Mouse (Mus musculus): ENCODE results near the gene Fuom. TPM values are rescaled to one million over a fixed set of nuclear protein-coding genes. Genes with fewer than 3 reads are reported as not detected.

Fuom gene
- total RNA-seq (2014; rRNA removed) (26.0 and 47.0 TPM in 2 replicates), polyA plus RNA-seq (2015; fragmentation: Nextera tagmentation; extraction: Ambion mirVana) (46.1 and 47.6 TPM in 2 replicates)

GRCm38 (mm10) chr7:140101993-140102860 lies at the start of gene Fuom:
Fuom (minus strand) TSS chr7:140102441.
- peak; percentile 84 for DNase-seq (ENCODE audit: low spot score)
- Histone ChIP-seq H3K4me3 (ENCODE audit: low read depth, low read length) (peak within 1 kb of the TSS; percentile 35), H3K9me3 (ENCODE audit: low read length) (no peaks in the 10 kb centered on the region), H3K36me3 (ENCODE audit: insufficient read depth, low read length) (peaks cover 15% of the 10 kb centered on the region), H3K27ac (ENCODE audit: low read depth, low read length) (peak within 1 kb of the TSS; percentile 48; the same call in 1 of the 2 replicates), H3K27me3 (ENCODE audit: insufficient read depth, low read length) (no peaks in the 10 kb centered on the region), H3K4me2 (ENCODE audit: low read depth, low read length, poor library complexity, severe bottlenecking) (peak within 1 kb of the TSS; percentile 64), H3K9ac (replicated peaks; ENCODE audit: low read length, poor library complexity, severe bottlenecking) (peak within 1 kb of the TSS; percentile 48), H3K4me1 (ENCODE audit: insufficient read depth, low read length) (no peaks in the 10 kb centered on the region)
- no peak for TF ChIP-seq CTCF (IDR thresholded peaks at IDR 0.05)
- 1% methylated on average over 30 of the region's 30 CpGs for WGBS
- peak; percentile 80 for ATAC-seq (ENCODE audit: low FRiP score)

GRCm38 (mm10) chr7:140144550-140144949 lies 42.3 kb upstream of the Fuom start:
- no peak overlapping the region for H3K4me3 ChIP-seq (ENCODE audit: low read depth, low read length)
- H3K36me3 ChIP-seq (ENCODE audit: insufficient read depth, low read length): 0 out of 2 replicates have a peak, but pooled peaks cover 2% of the 10 kb centered on the region
- WGBS: 82% methylated on average over 4 of the region's 4 CpGs
- ATAC-seq (ENCODE audit: low FRiP score): no peak
- TF ChIP-seq CTCF (IDR thresholded peaks at IDR 0.05): no peak
- no peak for DNase-seq (ENCODE audit: low spot score)
- H3K9me3 ChIP-seq (ENCODE audit: low read length): no peaks in the 10 kb centered on the region
- no peak overlapping the region for H3K27ac ChIP-seq (ENCODE audit: low read depth, low read length)
- H3K27me3 ChIP-seq (ENCODE audit: insufficient read depth, low read length): no peaks in the 10 kb centered on the region
- no peaks in the 10 kb centered on the region for H3K4me1 ChIP-seq (ENCODE audit: insufficient read depth, low read length)
- H3K9ac ChIP-seq (replicated peaks; ENCODE audit: low read length, poor library complexity, severe bottlenecking): no peak overlapping the region
- no peak overlapping the region for H3K4me2 ChIP-seq (ENCODE audit: low read depth, low read length, poor library complexity, severe bottlenecking)

- H3K27me3 ChIP-seq (ENCODE audit: insufficient read depth, low read length): no peaks in the 10 kb centered on the region
- peak; percentile 71 for TF ChIP-seq CTCF (IDR thresholded peaks at IDR 0.05)
- H3K27ac ChIP-seq (ENCODE audit: low read depth, low read length): no peak overlapping the region
- no peak overlapping the region for H3K9ac ChIP-seq (replicated peaks; ENCODE audit: low read length, poor library complexity, severe bottlenecking)
- 6% methylated on average over 14 of the region's 14 CpGs for WGBS
- H3K4me1 ChIP-seq (ENCODE audit: insufficient read depth, low read length): peaks cover 4% of the 10 kb centered on the region
- H3K9me3 ChIP-seq (ENCODE audit: low read length): no peaks in the 10 kb centered on the region
- no peak overlapping the region for H3K4me3 ChIP-seq (ENCODE audit: low read depth, low read length)
- H3K36me3 ChIP-seq (ENCODE audit: insufficient read depth, low read length): no peaks in the 10 kb centered on the region
- no peak overlapping the region for H3K4me2 ChIP-seq (ENCODE audit: low read depth, low read length, poor library complexity, severe bottlenecking)
- DNase-seq (ENCODE audit: low spot score) (peak; percentile 65), ATAC-seq (ENCODE audit: low FRiP score) (no peak)
These were observed 39.1 kb upstream of the Fuom start for GRCm38 (mm10) chr7:140141350-140141749.

DNA sequence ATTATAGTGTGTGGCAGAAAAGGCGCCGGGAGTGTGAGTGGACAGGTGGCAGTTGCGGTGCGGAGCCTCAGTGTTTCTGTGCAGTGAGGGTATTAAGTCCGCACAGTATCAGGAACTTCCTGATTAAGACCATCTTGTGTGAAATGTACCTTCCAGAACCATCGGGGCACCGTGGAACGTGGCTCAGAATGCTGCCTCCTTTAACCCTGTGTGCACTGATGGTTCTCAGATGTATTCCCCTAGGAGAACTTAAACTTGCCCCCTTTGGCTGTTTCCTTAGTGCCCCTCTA lies 35.7 kb upstream of the Fuom start:
- Histone ChIP-seq H3K4me2 (ENCODE audit: low read depth, low read length, poor library complexity, severe bottlenecking) (peak overlapping the region; percentile 88), H3K4me3 (ENCODE audit: low read depth, low read length) (peak overlapping the region; percentile 63), H3K4me1 (ENCODE audit: insufficient read depth, low read length) (peaks cover 4% of the 10 kb centered on the region), H3K9me3 (ENCODE audit: low read length) (no peaks in the 10 kb centered on the region), H3K27ac (ENCODE audit: low read depth, low read length) (peak overlapping the region; percentile 89), H3K36me3 (ENCODE audit: insufficient read depth, low read length) (no peaks in the 10 kb centered on the region), H3K27me3 (ENCODE audit: insufficient read depth, low read length) (no peaks in the 10 kb centered on the region), H3K9ac (replicated peaks; ENCODE audit: low read length, poor library complexity, severe bottlenecking) (peak overlapping the region; percentile 76)
- WGBS: under 1% methylated on average over 8 of the region's 8 CpGs
- DNase-seq (ENCODE audit: low spot score) (no peak), ATAC-seq (ENCODE audit: low FRiP score) (no peak; the same call in 1 of the 2 replicates)
- TF ChIP-seq CTCF (IDR thresholded peaks at IDR 0.05): no peak

GRCm38 (mm10) chr7:140137135-140138020 lies 35.1 kb upstream of the Fuom start, which contains the start of gene Mtg1:
Mtg1 (plus strand) TSS chr7:140137564.
- H3K4me3 ChIP-seq (ENCODE audit: low read depth, low read length): peak within 1 kb of the TSS; percentile 63
- WGBS: 2% methylated on average over 39 of the region's 39 CpGs
- H3K4me2 ChIP-seq (ENCODE audit: low read depth, low read length, poor library complexity, severe bottlenecking): peak within 1 kb of the TSS; percentile 88
- ATAC-seq (ENCODE audit: low FRiP score): peak; percentile 97
- no peaks in the 10 kb centered on the region for H3K27me3 ChIP-seq (ENCODE audit: insufficient read depth, low read length)
- peak; percentile 24; the same call in 1 of the 2 replicates for TF ChIP-seq CTCF (IDR thresholded peaks at IDR 0.05)
- no peaks in the 10 kb centered on the region for H3K36me3 ChIP-seq (ENCODE audit: insufficient read depth, low read length)
- peak; percentile 96 for DNase-seq (ENCODE audit: low spot score)
- peak within 1 kb of the TSS; percentile 89 for H3K27ac ChIP-seq (ENCODE audit: low read depth, low read length)
- H3K4me1 ChIP-seq (ENCODE audit: insufficient read depth, low read length): peaks cover 4% of the 10 kb centered on the region
- H3K9ac ChIP-seq (replicated peaks; ENCODE audit: low read length, poor library complexity, severe bottlenecking): peak within 1 kb of the TSS; percentile 76
- H3K9me3 ChIP-seq (ENCODE audit: low read length): no peaks in the 10 kb centered on the region

Measured in midbrain, postnatal 0 days (tissue).